Mouse (Mus musculus): ENCODE results near the gene Tmem255a.

Gene Tmem255a

GRCm38 (mm10) chrX:38165315-38165714, 86.9 kb downstream of the Tmem255a start:
- DNase-seq, result no peak

- no peak for DNase-seq
Measured at GRCm38 (mm10) chrX:38159097-38159496, 93.1 kb downstream of the Tmem255a start.
